Mouse (Mus musculus) embryonic fibroblast, embryonic 13.5 days (primary cell): ENCODE measurements around the gene Aph1a.

ENCODE experiments used
- CTCF ChIP-seq: IDR thresholded peaks from 2 replicates; pipeline ENCODE4 v1.5.1; 2011; ENCODE audit warnings: mild to moderate bottlenecking, control low read depth, low read length, moderate library complexity, borderline replicate concordance; ENCODE audit not compliant: insufficient read depth
- POLR2A ChIP-seq: IDR thresholded peaks from 2 replicates; pipeline ENCODE4 v1.6.1; 2011; ENCODE audit warnings: low read depth, mild to moderate bottlenecking, control low read depth, low read length, moderate library complexity

- TF ChIP-seq CTCF (no peak), POLR2A (no peak)
These were observed 32.6 kb upstream of the Aph1a start for GRCm38 (mm10) chr3:95861216-95861615.
